Mouse (Mus musculus) spleen, adult 2 months (tissue): ENCODE measurements at regions not wholly inside any gene's neighbourhood (a gene's known extent, or its start where the extent isn't known, plus 50 kb on each side); places are given as distances from the start of the nearest gene placed in this dataset.
"Not testable (repeated sequence)": the region's sequence is repeated elsewhere in the genome, so short reads cannot be mapped to it uniquely, and the experiment has no call there.

Experiments used
- DNase-seq, 2 experiments: peaks; one replicate each; pipeline versions ENCODE4 v3.0.0 to v3.0.0-alpha.2; 2012 to 2021; ENCODE audit warnings: low spot score in 2 of 2, low read depth in 1 of 2
- H3K27ac ChIP-seq: fragments of 200-500 bp; 2 replicates; pipeline ENCODE4 v1.5.1; 2012; ENCODE audit warnings: low read length, inconsistent platforms; ENCODE audit not compliant: insufficient read depth
- H3K27me3 ChIP-seq: fragments of 200-500 bp; 2 replicates; pipeline ENCODE4 v1.6.1; 2012; ENCODE audit warnings: mild to moderate bottlenecking, moderate library complexity, low read length, inconsistent platforms; ENCODE audit not compliant: control insufficient read depth, insufficient read depth
- H3K36me3 ChIP-seq: fragments of 200-500 bp; 2 replicates; pipeline ENCODE4 v1.6.1; 2012; ENCODE audit warnings: mild to moderate bottlenecking, low read length, inconsistent platforms; ENCODE audit not compliant: control insufficient read depth, insufficient read depth
- H3K4me1 ChIP-seq: fragments of 200-500 bp; 2 replicates; pipeline ENCODE4 v1.6.1; 2011; ENCODE audit warnings: inconsistent platforms; ENCODE audit not compliant: control insufficient read depth, insufficient read depth, insufficient read length
- H3K4me3 ChIP-seq: fragments of 200-500 bp; 2 replicates; pipeline ENCODE4 v1.5.1; 2011; ENCODE audit warnings: mild to moderate bottlenecking, inconsistent platforms; ENCODE audit not compliant: insufficient read depth, insufficient read length; ENCODE audit errors: extremely low read depth
- CTCF ChIP-seq: fragments of 200-500 bp; IDR thresholded peaks from 2 replicates; pipeline ENCODE4 v1.5.1; 2011; ENCODE audit warnings: mild to moderate bottlenecking, inconsistent platforms; ENCODE audit not compliant: insufficient read depth, insufficient read length, insufficient replicate concordance; ENCODE audit errors: extremely low read depth
- POLR2A ChIP-seq: fragments of 200-500 bp; IDR thresholded peaks from 2 replicates; pipeline ENCODE4 v1.6.1; 2011; ENCODE audit warnings: low read depth, low read length, inconsistent platforms
- WGBS: fragments of 180-500 bp; shearing (Covaris S2); methylation state at CpG from one replicate; pipeline ENCODE4 v1.1.7; 2018; 5-methylcytosine and 5-hydroxymethylcytosine counted together

GRCm38 (mm10) chr10:43671785-43672184 lies 93.7 kb downstream of the Cd24a start:
- no peaks in the 10 kb centered on the region for H3K36me3 ChIP-seq
- H3K4me1 ChIP-seq, result peaks cover 4% of the 10 kb centered on the region; the same call in 1 of the 2 replicates
- H3K4me3 ChIP-seq, result no peak overlapping the region
- 51% methylated on average over 3 of the region's 3 CpGs for WGBS
- H3K27ac ChIP-seq, result no peak overlapping the region
- no peak for TF ChIP-seq CTCF
- no peak for TF ChIP-seq POLR2A
- H3K27me3 ChIP-seq, result no peaks in the 10 kb centered on the region
- no peak for DNase-seq

GRCm38 (mm10) chr10:43672490-43672889 lies 94.4 kb downstream of the Cd24a start:
- H3K4me3 ChIP-seq, result no peak overlapping the region
- no peaks in the 10 kb centered on the region for H3K27me3 ChIP-seq
- DNase-seq, result no peak
- 45% methylated on average over 6 of the region's 6 CpGs for WGBS
- TF ChIP-seq CTCF, result no peak
- TF ChIP-seq POLR2A, result no peak
- no peak overlapping the region for H3K27ac ChIP-seq
- no peaks in the 10 kb centered on the region for H3K36me3 ChIP-seq
- peaks cover 4% of the 10 kb centered on the region; the same call in 1 of the 2 replicates for H3K4me1 ChIP-seq

DNA sequence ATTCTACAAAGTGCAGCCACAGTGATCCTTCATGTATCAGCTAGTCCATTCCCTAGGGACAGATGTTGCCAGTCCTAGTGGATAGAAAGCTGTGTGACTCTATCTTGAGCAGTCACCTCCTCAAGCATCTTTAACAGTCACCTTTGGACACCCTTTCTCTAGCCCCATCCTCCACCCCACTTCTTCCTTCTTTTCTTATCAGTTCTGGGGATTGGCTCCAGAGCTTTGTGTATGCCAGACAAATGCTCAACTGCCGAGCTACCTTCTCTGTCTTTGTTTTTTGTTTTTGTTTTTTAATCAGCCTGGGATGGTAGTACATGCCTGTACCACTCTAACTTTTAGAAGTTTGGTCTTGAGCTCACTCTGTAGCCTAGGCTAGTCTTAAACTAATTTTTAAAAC lies 96.7 kb downstream of the Cd24a start:
- Histone ChIP-seq H3K27me3 (no peaks in the 10 kb centered on the region), H3K36me3 (no peaks in the 10 kb centered on the region), H3K27ac (no peak overlapping the region), H3K4me3 (no peak overlapping the region), H3K4me1 (no peaks in the 10 kb centered on the region)
- DNase-seq, result no peak
- no peak for TF ChIP-seq CTCF
- no peak for TF ChIP-seq POLR2A
- 67% methylated on average over 1 of the region's 1 CpGs for WGBS

DNA sequence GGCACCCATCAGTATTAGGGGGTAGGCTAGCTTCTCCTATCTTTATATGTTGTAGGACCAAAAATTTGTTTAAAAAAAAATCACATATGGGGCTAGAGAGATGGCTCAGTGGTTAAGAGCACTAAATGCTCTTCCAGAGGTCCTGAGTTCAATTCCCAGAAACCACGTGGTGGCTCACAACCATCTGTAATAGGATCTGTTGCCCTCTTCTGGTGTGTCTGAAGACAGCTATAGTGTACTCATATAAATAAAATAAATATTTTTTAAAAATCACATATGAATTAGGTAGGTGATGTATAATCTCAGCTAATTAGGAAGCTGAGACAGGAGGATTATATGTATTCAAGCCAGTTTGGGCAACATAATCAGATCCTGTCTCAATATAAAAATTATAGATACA lies 97.4 kb downstream of the Cd24a start:
- not testable (repeated sequence) for H3K36me3 ChIP-seq, H3K27ac ChIP-seq, H3K4me3 ChIP-seq, H3K27me3 ChIP-seq, DNase-seq, H3K4me1 ChIP-seq
- 82% methylated on average over 1 of the region's 1 CpGs for WGBS

DNA sequence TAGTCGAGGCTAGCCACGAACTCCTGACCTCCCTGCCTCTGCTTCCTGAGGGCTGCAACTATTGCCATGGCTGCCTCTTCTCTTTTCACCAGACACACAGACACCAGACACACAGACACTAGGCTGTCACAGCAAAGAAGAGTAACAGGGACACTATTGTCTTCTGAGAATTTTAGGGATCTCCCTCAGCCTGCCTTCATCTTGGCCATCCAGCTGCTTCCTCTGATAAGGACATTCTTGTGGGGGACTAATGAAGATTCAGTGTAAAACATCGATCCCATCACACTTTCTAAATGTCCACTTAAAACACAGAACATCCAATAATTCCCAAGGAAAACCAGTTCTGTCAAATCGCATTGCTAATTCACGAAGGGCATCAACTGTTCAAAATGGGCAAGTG lies 98.2 kb downstream of the Cd24a start:
- no peak overlapping the region for H3K27ac ChIP-seq
- 74% methylated on average over 5 of the region's 5 CpGs for WGBS

DNA sequence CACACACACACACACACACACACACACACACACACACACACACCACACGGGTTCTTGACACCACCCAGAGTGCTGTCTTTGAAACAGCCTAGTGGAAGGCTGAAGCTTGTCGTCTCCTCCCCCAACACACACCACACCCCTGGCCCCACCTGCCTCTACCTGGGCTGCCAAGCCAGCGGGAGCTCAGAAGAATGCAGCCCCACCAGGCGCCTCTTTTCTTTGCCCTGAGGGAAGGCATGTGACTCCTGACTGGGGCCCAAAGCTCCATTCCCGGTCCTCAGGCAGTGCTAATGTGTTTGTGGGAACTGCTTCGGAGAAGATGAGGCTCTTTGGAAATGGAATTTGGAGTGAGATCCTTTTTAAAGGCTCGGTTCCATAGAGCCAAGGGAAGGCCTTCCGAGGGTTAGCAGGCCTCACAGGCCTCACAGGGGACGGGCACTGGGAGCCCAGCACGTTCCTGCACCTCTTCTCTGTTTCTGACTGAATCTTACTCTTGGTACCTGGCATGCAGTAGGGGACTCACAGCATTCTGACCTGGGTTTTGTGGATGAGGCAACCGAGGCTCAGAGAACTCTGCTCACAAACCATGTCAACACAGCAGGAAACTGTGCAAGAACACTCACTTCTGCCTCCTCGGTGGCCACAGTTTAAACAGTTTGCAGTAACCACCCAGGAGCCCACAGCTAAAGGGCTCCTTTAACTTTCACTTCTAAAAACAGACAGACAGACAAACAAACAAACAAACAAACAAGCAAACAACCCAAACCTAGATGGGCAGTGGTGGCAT lies 106.4 kb downstream of the Cd24a start:
- WGBS, result 74% methylated on average over 12 of the region's 12 CpGs
- TF ChIP-seq CTCF (no peak), POLR2A (no peak)
- no peaks in the 10 kb centered on the region for H3K27me3 ChIP-seq
- no peak for DNase-seq
- H3K27ac ChIP-seq, result no peak overlapping the region
- H3K4me3 ChIP-seq, result no peak overlapping the region
- H3K4me1 ChIP-seq, result no peaks in the 10 kb centered on the region
- H3K36me3 ChIP-seq, result no peaks in the 10 kb centered on the region

More for the DNA sequence above, 98.2 kb downstream of the Cd24a start:
- Histone ChIP-seq H3K4me1 (no peaks in the 10 kb centered on the region), H3K36me3 (no peaks in the 10 kb centered on the region), H3K4me3 (no peak overlapping the region), H3K27me3 (no peaks in the 10 kb centered on the region)
- TF ChIP-seq CTCF (no peak), POLR2A (no peak)
- no peak for DNase-seq

GRCm38 (mm10) chr10:43689161-43689913 lies 111.3 kb downstream of the Cd24a start:
- no peak for DNase-seq
- 67% methylated on average over 10 of the region's 10 CpGs for WGBS
- H3K4me1 ChIP-seq, result no peaks in the 10 kb centered on the region
- no peaks in the 10 kb centered on the region for H3K36me3 ChIP-seq
- H3K27ac ChIP-seq, result no peak overlapping the region
- TF ChIP-seq POLR2A, result no peak
- no peak for TF ChIP-seq CTCF
- H3K4me3 ChIP-seq, result no peak overlapping the region
- no peaks in the 10 kb centered on the region for H3K27me3 ChIP-seq
